Mouse (Mus musculus): Measurements from ENCODE around the gene Popdc3. TPM values are rescaled to one million over a fixed set of nuclear protein-coding genes. Genes with fewer than 3 reads are reported as not detected.
"Not testable (repeated sequence)": the region's sequence is repeated elsewhere in the genome, so short reads cannot be mapped to it uniquely, and the experiment has no call there.

Popdc3 gene
- polyA plus RNA-seq, 1 experiment from 2014 or later = 1.0 TPM

- ATAC-seq (ENCODE audit: low read depth); H3K4me3 ChIP-seq (ENCODE audit: low read length); H3K36me3 ChIP-seq (ENCODE audit: control insufficient read depth, insufficient read depth, low read length); H3K27me3 ChIP-seq (ENCODE audit: control insufficient read depth, insufficient read depth, low read depth, low read length); H3K4me2 ChIP-seq (ENCODE audit: low read depth, low read length); H3K9me3 ChIP-seq (ENCODE audit: control insufficient read depth, low read length); H3K4me1 ChIP-seq (replicated peaks; ENCODE audit: control insufficient read depth, insufficient read depth, low read length); H3K27ac ChIP-seq (ENCODE audit: low read length); H3K9ac ChIP-seq (ENCODE audit: low read length): not testable (repeated sequence)
- WGBS = 84% methylated on average over 3 of the region's 3 CpGs
These were observed 170.2 kb downstream of the Popdc3 start for GRCm38 (mm10) chr10:45348143-45348542.

GRCm38 (mm10) chr10:45356091-45356490, 178.2 kb downstream of the Popdc3 start:
- H3K36me3 ChIP-seq (ENCODE audit: control insufficient read depth, insufficient read depth, low read length) = no peaks in the 10 kb centered on the region
- no peaks in the 10 kb centered on the region for H3K9me3 ChIP-seq (ENCODE audit: control insufficient read depth, low read length)
- H3K27me3 ChIP-seq (ENCODE audit: control insufficient read depth, insufficient read depth, low read depth, low read length) = no peaks in the 10 kb centered on the region
- H3K4me1 ChIP-seq (replicated peaks; ENCODE audit: control insufficient read depth, insufficient read depth, low read length) = no peaks in the 10 kb centered on the region
- no peak overlapping the region for H3K27ac ChIP-seq (ENCODE audit: low read length)
- no peak overlapping the region for H3K4me3 ChIP-seq (ENCODE audit: low read length)
- WGBS = 88% methylated on average over 6 of the region's 6 CpGs
- H3K4me2 ChIP-seq (ENCODE audit: low read depth, low read length) = no peak overlapping the region
- no peak for ATAC-seq (ENCODE audit: low read depth)
- H3K9ac ChIP-seq (ENCODE audit: low read length) = no peak overlapping the region

GRCm38 (mm10) chr10:45363396-45363795, 185.5 kb downstream of the Popdc3 start:
- H3K27me3 ChIP-seq (ENCODE audit: control insufficient read depth, insufficient read depth, low read depth, low read length) = no peaks in the 10 kb centered on the region
- H3K4me2 ChIP-seq (ENCODE audit: low read depth, low read length) = no peak overlapping the region
- H3K27ac ChIP-seq (ENCODE audit: low read length) = no peak overlapping the region
- no peak overlapping the region for H3K9ac ChIP-seq (ENCODE audit: low read length)
- no peaks in the 10 kb centered on the region for H3K36me3 ChIP-seq (ENCODE audit: control insufficient read depth, insufficient read depth, low read length)
- H3K4me1 ChIP-seq (replicated peaks; ENCODE audit: control insufficient read depth, insufficient read depth, low read length) = no peaks in the 10 kb centered on the region
- no peak for ATAC-seq (ENCODE audit: low read depth)
- WGBS = 39% methylated on average over 5 of the region's 5 CpGs
- H3K4me3 ChIP-seq (ENCODE audit: low read length) = no peak overlapping the region
- H3K9me3 ChIP-seq (ENCODE audit: control insufficient read depth, low read length) = no peaks in the 10 kb centered on the region

- no peaks in the 10 kb centered on the region for H3K27me3 ChIP-seq (ENCODE audit: control insufficient read depth, insufficient read depth, low read depth, low read length)
- no peaks in the 10 kb centered on the region for H3K4me1 ChIP-seq (replicated peaks; ENCODE audit: control insufficient read depth, insufficient read depth, low read length)
- no peak overlapping the region for H3K4me3 ChIP-seq (ENCODE audit: low read length)
- H3K4me2 ChIP-seq (ENCODE audit: low read depth, low read length) = no peak overlapping the region
- no peaks in the 10 kb centered on the region for H3K36me3 ChIP-seq (ENCODE audit: control insufficient read depth, insufficient read depth, low read length)
- WGBS = 82% methylated on average over 17 of the region's 17 CpGs
- H3K9ac ChIP-seq (ENCODE audit: low read length) = no peak overlapping the region
- ATAC-seq (ENCODE audit: low read depth) = no peak
- no peaks in the 10 kb centered on the region for H3K9me3 ChIP-seq (ENCODE audit: control insufficient read depth, low read length)
- H3K27ac ChIP-seq (ENCODE audit: low read length) = no peak overlapping the region
These were observed 189.2 kb downstream of the Popdc3 start for GRCm38 (mm10) chr10:45366987-45367705.

Other genes starting within 250 kb of the Popdc3 start
- gene Prep, start 110.9 kb upstream of the Popdc3 start, polyA plus RNA-seq (2015; fragmentation: Nextera tagmentation; extraction: Ambion mirVana) = 35.3 and 37.1 TPM in 2 replicates
- 1.7 and 1.9 TPM in 2 replicates for gene Bves, start 157.7 kb downstream of the Popdc3 start, polyA plus RNA-seq (2015; fragmentation: Nextera tagmentation; extraction: Ambion mirVana)

All from lung, embryonic 16.5 days (tissue).